Mouse (Mus musculus) WW6 (cell line): ENCODE results near the gene Mapre3.

Source experiments
- DNase-seq: peaks from one replicate; pipeline ENCODE4 v3.0.0-alpha.2; 2013; ENCODE audit warnings: low read depth, low spot score

The Mapre3 gene

GRCm38 (mm10) chr5:30814424-30815119 is at the start of gene Mapre3:
Mapre3 (plus strand) TSS chr5:30814641.
- DNase-seq, result peak; percentile 84

- no peak for DNase-seq
Measured at GRCm38 (mm10) chr5:30765596-30766370, 48.7 kb upstream of the Mapre3 start.

- DNase-seq, result no peak
Measured at GRCm38 (mm10) chr5:30768082-30768481, 46.4 kb upstream of the Mapre3 start.

GRCm38 (mm10) chr5:30768598-30768997 is 45.8 kb upstream of the Mapre3 start:
- DNase-seq, result no peak

- DNase-seq, result no peak
Measured at GRCm38 (mm10) chr5:30769075-30769474, 45.4 kb upstream of the Mapre3 start.

- peak; percentile 53 for DNase-seq
Measured at GRCm38 (mm10) chr5:30774601-30775371, 39.7 kb upstream of the Mapre3 start.

GRCm38 (mm10) chr5:30780699-30781098 is 33.7 kb upstream of the Mapre3 start:
- DNase-seq, result no peak

- no peak for DNase-seq
Measured at GRCm38 (mm10) chr5:30781147-30781546, 33.3 kb upstream of the Mapre3 start.

- no peak for DNase-seq
Measured at GRCm38 (mm10) chr5:30787381-30787780, 27.1 kb upstream of the Mapre3 start.

- no peak for DNase-seq
Measured at GRCm38 (mm10) chr5:30790047-30790446, 24.4 kb upstream of the Mapre3 start.

GRCm38 (mm10) chr5:30796125-30796524 is 18.3 kb upstream of the Mapre3 start:
- DNase-seq, result peak; percentile 49

- no peak for DNase-seq
Measured at GRCm38 (mm10) chr5:30797482-30797881, 17.0 kb upstream of the Mapre3 start.

GRCm38 (mm10) chr5:30797982-30798381 is 16.5 kb upstream of the Mapre3 start:
- no peak for DNase-seq

GRCm38 (mm10) chr5:30798965-30799364 is 15.5 kb upstream of the Mapre3 start:
- no peak for DNase-seq

- DNase-seq, result no peak
Measured at GRCm38 (mm10) chr5:30802724-30803467, 11.5 kb upstream of the Mapre3 start.

GRCm38 (mm10) chr5:30806106-30806505 is 8.3 kb upstream of the Mapre3 start:
- DNase-seq, result peak; percentile 61

GRCm38 (mm10) chr5:30815120-30815465 is 652 bp downstream of the Mapre3 start:
- DNase-seq, result no peak

- no peak for DNase-seq
Measured at GRCm38 (mm10) chr5:30816261-30816791, 1.9 kb downstream of the Mapre3 start.

GRCm38 (mm10) chr5:30818758-30819309 is 4.4 kb downstream of the Mapre3 start:
- no peak for DNase-seq

GRCm38 (mm10) chr5:30822689-30823088 is 8.2 kb downstream of the Mapre3 start:
- no peak for DNase-seq

GRCm38 (mm10) chr5:30823091-30823490 is 8.7 kb downstream of the Mapre3 start:
- no peak for DNase-seq
